Mouse (Mus musculus) heart, postnatal 0 days (tissue): ENCODE measurements at regions not wholly inside any gene's neighbourhood (a gene's known extent, or its start where the extent isn't known, plus 50 kb on each side); places are given as distances from the start of the nearest gene placed in this dataset.

Experiments used
- CTCF ChIP-seq: IDR thresholded peaks from 2 replicates; pipeline ENCODE4 v1.5.1; 2016; ENCODE audit warnings: antibody characterized with exemption, control low read depth, low read depth
- EP300 ChIP-seq: IDR thresholded peaks from 2 replicates; pipeline ENCODE4 v1.6.1; 2016; ENCODE audit warnings: antibody characterized with exemption, low read depth

DNA sequence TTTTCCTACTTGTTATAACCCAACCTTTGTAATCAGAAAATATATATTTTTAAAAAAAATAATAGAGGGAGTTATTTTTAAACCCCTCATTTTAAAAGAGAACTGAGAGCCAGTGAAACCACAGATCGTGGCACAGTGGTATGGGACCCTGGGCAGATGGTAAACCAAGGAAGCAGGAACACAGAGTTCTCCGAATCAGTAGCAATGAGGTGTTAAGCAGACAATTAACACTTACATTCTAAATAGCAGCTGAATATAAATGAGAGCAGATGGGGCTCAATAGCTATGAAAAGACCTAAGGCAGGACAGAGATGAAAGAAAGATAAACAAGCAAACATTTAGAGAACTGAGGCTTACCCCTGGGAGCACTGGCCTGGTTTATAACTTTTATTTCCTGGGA lies 116.8 kb downstream of the Fam114a2 start:
- TF ChIP-seq CTCF (no peak), EP300 (no peak)
